Mouse (Mus musculus) naive thymus-derived CD4-positive, alpha-beta T cell, adult 2 months (primary cell): ENCODE measurements around the gene Grik3.

ENCODE experiments used
- DNase-seq: peaks from one replicate; pipeline ENCODE4 v3.0.0-alpha.2; 2011; ENCODE audit warnings: low read depth

The Grik3 gene

DNA sequence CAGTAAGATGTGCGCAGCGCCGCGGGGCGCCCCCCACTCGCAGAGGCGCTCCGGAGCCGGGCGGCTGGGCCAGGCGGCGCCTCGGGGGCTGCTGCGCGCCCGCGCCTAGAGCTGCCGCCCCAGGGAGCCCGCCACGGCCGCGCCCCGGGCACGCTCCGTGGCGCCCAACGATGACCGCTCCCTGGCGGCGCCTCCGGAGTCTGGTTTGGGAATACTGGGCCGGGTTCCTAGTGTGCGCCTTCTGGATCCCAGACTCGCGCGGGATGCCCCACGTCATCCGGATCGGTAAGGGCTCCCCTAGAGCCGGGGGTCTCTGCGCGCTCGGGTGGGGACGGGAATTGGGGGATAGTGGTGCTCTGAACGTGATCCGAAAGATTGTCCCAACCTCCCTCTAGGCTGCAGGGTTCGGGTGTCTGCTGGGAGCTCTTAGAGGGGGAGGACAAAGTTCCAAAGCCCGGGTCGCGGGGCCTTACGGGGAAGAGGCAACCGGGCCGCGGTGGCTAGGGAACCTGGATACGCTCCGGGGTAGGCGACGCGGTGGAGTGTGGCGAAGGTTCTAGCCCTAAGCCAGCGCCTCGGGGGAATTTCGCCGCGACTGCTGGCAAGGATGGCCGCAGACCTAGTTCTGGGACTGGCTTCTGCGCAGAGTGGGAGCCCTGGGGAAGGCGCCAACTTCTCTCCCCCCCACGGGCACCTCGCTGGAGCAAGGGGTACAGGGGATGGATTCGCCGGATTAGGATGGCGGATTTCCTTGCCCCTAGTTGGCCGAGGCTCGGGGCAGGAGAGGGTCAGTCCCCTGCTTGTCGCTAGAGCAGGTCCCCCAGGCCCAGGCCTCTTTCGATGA is at the start of gene Grik3:
Grik3 (plus strand) TSS at position 40 of the 844 bp plus-strand sequence.
- no peak for DNase-seq

DNA sequence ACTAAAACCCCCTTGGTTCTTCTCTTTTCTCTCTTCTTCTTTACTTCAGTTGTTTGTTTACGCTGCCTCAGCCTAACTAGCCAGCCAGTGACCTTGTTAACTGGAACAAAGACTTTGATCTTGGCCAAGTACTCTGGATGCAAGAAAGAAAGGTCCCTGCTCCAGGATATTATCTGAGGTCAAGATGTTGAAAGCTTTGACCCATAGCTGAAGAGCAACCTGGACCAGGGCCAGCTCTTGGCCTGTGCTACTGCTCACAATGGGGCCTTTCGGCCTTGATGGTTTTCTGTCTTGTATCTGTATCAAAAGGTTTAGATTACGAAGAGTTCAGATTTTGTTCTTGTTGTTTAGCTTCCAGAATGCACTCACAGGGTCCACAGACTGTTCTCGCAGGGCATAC is 48.7 kb upstream of the Grik3 start:
- DNase-seq: no peak

DNA sequence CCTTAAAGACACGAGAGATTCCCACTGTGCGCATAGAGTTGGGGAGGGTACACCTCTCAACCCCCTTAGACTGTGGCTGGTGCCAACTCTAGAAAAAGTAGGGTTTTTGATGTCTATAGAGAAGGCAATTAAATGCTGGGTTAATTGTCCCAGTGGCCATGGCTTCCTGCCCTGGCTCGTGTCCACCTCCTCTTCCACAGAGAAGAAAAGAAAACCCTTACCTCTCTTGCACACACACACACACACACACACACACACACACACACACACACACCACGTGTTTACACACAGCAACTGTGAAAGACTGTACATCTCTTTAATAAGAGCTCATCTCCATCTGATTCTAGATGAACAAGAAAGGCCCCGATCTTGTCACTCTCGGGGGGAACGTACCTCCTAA is 46.1 kb upstream of the Grik3 start:
- DNase-seq: no peak

DNA sequence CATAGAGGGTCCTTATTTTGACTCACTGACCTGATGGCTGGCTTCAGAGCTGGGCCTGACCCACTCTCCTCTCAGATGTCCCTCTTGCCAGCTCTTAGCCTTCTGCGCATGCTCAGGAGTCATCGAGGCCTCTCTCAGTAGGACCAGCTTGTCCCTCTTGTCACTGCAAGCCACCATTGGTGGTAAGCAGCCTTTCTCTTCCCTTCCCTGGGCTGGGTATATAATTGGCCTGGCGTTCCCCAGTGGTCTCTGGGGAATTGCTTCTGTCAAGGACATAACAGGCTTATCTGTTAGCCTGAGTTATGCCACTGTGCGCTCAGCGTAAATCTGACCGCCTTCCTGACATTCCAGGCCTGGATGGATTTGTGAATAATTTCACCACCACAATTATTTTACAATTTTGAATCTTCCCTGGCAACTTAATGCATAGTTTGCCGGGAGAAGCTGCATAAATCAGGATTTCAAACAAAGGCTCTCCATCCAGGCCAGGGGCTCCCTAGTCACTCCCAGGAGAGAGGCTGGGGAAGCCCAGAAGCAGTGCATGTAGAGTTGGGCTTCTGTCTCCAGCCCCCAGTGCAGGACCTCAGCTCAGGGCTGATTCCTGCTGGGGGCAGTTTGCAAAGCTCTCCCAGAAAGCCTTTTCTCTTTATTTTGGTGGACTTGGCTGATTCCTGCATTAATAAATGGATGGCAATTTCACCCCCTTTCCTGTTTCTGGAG is 39.7 kb upstream of the Grik3 start:
- DNase-seq: no peak

DNA sequence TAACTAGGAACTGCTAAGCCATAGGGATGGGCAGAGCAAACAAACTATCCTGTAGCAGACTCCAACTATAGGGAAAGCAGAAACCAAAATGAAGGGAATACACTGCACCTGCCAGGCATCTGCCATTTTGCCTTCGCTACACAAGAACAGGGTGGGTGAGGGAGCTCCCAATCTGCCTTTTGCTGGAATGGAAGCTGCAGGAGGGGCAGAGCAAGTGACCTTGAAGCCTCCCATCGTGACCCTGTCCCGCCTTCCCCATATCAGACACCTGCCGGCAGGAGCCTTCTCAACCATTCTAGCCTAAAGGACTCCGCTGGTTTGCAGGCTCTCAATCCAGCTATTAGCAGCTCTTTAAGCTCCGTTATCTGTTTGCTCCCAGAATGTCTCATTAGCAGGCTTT is 38.7 kb upstream of the Grik3 start:
- DNase-seq: no peak

DNA sequence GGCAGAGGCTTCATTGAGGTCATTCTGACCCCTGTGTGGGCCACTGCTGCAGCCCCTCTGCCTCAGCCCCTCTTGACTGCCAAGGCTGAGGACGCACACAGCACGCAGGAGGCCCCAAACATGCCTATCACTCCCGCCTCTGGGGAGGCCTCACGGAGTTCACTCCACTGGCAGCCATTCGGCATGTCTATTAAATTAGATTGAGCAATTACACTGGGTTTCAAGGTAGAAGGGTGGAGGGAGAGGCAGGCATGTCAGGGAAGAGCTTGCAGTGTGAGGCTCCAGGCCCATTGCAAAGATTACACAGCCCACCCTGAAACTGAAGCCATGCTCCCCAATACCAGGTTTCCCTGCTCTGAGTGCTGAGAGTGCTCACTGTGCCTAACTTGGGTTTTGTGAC is 34.0 kb upstream of the Grik3 start:
- DNase-seq: no peak

DNA sequence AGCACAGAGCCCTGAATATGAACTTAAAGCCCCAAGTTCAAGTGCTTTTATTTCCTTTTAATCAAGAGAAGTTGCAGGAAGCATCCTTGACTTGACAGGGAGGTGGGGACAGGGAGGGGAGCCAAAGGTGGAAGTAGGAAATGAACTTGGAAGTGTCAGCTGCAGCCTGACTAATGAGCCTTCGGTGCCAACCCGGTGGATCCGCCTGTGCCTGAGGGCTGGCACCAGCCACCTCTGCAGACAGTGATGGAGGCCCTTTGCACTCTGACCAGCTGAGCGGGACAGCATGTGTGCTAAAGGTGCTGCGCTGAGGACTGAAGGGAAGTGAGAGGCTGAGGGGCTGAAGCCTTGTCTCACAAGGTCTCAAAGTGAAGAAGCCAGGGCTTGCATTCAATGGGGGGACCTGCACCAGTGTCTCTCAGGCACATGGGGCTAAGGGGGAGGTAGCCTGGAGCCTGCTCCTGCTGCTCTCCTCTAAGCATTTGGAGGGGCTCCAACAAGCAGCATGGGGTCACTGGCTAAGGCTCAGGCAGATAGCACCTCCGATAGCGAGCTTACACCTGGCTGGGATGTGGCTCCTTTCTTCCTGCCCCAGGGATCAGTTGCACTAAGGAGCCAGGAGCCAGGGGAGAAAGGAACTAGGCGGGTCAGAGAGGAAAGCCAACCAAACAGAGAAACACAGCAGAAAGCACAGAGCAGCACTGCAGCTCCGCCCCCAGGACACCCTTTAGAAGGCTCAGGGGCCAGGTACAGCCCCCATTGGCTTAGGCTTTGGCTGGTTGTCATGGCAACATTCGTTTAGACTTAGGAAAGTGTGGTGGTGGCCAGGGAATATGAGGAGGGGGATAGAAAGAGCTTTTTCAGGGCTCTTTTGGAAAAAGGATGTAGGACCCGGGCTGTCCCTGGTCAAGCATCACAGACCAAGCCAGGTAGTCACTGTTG is 33.1 kb upstream of the Grik3 start:
- DNase-seq: no peak

DNA sequence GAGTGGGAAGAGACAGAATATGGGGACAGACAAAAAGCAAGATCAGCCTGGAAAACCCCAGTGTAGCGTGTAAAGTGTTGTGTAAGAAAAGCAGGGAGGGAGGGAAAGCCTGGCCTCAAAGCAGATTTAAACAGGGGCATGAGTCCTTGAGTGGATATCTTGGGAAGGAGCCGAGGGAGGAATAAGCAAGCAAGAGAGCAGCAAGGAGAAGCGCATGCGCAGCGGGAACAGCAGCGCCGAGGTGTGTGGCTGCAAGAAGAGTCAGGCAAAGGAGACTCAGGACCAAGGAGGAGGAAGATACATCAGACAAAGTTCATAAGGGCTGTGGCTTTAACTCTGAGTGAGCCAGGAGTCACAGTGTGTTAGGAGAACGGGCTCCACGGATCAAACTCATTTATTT is 30.7 kb upstream of the Grik3 start:
- DNase-seq: no peak

DNA sequence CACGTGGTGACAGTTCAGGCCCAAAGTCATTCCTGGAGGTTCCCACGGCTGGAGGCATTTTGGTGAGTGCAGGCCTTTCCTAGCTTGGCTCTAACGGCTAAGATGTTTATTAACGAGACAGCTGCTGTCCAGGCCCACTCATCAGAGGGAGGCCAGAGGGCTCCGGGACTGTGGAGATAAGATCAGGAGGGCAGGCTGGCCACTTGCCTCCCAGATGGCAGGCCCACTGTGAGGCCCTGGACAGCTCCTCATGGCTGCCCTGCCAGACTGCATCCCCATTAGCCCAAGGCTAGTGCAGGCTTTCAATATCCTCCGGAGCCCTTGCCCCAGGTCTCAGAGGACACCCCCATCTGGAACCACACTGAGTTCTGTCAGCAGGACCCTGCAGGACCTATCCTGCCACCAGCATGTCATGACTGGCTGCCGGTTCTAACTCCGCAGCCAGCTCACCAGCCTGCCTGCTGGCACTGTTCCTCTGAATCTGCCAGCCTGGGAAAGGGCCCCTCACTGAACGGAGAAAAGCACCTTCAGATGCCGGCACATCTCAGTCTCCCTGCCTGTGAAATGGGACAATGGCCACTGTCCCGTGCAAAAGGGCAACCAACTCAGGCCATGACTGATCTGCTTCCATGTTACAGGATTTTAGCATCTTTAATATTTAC is 20.7 kb upstream of the Grik3 start:
- DNase-seq: no peak

DNA sequence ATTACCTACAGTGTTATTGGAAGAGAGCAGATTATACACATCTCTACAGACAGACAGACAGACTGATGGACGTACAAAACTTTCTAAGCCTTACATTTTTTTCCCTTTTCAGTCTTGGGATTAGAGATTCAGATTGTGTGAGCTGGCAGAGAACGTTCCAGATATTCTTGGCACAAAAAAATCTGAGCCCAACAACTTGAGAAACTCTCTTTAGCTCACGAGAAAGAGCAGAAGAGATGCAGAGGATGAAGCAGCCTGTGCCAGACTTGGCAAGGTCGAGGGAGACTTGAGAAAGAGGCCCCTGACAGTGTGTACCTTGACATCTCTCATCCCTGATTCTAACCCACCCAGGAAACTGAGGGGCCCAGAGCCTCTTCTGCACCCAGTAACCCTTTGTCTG is 15.6 kb upstream of the Grik3 start:
- no peak for DNase-seq

DNA sequence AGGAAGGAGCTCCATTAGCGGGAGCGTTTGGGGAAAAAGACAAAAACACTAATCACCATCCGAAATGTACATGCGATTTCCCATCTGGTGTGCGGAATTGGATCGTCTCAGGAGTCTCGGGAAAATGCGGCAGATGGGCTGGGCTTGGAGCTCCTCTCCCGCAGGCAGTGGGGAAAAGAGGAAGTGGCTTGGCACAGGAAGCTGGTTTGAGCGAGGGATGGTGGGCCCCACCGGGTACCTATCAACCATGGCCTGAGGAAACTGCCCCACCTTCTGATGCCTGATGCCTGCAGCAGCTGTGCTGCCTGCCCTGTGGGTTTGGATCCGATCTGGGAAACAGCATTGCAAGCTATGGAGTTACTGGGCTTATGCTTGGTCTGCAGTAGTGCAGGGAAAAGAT is 12.4 kb upstream of the Grik3 start:
- no peak for DNase-seq

DNA sequence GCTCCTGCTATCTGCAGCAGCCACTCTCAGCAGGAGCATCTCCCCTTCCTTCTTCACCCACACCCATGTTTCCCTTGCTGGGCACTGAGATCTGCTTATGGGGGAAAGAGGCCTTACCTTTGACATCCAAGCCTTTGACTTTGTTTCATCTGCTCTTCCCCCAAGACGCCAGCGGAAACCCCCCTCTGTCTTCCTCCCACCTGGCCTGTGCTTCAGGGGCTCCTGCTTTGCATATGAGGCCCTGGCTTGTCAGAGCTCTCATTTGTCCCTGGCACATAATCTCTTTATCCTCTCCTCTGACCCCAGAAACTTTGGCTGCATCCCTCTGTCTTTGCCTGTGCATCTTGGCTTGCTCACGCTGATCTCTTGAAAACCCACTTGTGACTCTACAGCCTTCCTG is 9.2 kb upstream of the Grik3 start:
- DNase-seq: no peak

DNA sequence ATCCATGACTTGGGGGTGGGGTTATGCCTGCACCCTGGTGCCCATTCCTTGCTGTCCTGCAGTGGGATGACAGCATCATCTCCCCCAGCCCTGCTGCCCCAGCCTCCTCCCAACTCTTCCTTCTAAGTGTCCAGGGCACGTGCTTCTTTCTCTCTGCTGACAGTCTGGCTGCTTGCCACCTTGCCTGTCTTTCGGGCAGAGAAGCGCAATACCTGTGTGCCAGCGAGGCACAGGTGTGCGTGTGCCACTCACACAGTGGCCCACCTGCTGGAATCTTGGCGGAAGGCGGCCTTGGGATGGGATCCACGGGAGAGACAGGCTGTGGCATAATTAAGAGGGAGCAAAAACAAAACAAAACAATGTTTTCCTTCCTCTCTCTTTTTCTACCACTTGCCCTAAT is 6.4 kb upstream of the Grik3 start:
- no peak for DNase-seq

DNA sequence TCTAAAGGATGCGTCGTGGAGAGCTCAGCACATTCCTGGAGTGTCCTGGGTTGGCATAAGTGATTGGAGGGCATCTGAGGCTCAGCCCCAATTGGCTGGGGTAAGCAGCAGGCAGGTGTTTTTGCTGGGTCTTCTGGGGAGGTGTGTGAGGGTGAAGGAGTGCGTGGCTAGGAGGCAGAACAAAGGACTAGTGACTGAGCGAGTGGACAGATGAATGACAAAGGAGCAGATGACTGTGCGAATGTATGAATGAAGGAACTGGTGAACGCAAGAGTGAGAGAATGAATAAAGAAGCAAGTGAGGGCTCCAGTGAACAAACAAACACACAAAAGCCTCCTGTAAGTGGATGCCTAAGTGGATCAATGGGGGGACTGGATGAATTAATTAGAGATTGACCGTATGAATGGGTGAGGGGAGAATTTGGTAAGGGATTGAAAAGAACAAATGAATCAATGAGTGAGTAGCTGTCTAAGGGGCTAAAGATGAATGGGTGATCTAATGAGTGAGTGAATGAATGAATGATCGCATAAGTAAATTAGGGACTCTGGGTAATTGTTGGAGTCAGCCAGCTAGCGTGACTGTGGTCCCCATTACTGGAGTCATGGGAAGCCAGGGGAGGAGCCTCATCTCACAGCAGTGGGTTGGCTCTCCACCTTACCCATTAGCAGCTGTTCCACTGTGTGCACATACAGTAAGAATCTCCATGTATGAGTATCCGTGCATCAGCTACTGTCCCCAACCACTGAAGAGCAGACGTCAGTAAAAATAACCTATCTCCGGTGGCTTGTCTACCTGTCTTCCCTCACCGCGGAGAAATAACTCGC is 4.9 kb upstream of the Grik3 start:
- no peak for DNase-seq

DNA sequence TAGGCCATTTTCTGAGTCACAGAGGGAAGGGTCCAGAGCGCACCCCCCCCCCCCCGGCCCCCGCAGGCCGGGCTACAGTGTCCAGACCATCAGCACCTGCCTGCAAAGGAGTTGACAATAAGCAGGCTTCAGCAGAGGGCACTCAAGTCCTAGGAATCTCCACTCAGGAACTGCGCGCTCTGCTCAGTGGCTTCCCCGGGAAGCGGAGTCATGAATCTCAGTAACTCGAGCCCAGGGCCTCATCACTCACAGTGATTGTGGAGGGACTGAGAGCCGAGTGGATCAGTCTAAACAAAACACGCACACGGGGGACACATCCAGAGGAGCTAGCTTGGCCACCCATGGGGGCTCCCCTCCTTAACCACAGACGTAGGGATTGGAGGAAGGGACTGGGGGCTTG is 3.9 kb upstream of the Grik3 start:
- DNase-seq: no peak

DNA sequence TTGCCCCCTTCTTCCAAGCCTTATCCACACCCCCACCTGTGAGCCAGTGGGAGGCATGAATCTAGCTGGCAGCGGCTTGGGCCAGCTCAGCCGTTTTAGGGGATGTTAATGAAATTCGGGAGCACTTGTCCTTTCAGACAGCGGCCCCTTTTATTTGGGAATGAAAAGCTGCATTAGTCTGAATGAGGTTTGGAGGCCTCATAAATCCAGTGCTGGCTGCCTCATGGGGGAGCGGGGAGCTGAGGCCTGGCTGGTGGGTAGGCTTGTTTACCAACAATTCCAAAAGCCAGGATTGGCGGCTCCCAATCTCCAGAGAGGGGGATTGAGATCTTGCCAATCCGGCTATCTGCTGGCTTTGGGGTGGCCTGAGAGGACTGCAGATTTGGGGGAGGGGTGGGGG is 3.5 kb upstream of the Grik3 start:
- DNase-seq: no peak

DNA sequence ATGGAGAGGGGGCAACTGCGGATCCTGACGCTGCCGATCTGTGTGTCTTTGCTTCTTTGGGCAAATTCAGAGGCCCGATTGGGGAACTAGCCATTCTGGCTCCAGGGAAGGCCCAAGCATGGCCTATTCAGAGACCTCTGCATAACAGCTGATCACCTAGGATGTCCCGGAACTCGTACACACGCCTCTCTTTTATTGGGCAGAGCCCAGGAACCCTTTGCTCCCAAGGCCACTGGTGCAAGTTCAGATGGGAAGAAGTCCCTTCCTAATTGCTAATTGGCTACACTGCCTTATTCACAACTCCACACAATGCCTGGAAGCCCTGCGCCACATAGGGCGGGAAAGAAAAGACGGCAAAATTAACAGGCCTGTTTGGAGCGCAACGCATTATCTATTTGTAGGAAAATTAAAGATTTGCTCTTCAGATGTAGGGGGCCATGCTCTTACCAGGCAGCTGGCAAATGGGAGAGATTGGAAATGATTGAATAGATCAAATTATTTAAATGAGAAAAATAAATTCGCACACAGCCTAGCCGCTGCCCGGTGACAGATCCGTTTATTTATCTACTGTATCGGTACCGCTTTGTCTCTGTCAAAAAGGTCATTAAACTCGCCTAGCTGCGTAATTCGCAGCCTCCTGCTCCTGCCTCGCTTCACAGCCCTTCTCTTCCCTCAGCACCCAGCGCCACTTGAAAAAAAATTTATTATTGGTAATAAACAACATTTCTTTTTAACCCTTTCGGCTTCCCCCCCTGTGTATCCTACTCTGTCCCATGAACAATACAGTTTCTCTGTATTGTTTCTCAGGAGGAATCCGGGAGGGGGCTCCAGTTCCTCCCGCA is 1.5 kb upstream of the Grik3 start:
- DNase-seq: no peak

DNA sequence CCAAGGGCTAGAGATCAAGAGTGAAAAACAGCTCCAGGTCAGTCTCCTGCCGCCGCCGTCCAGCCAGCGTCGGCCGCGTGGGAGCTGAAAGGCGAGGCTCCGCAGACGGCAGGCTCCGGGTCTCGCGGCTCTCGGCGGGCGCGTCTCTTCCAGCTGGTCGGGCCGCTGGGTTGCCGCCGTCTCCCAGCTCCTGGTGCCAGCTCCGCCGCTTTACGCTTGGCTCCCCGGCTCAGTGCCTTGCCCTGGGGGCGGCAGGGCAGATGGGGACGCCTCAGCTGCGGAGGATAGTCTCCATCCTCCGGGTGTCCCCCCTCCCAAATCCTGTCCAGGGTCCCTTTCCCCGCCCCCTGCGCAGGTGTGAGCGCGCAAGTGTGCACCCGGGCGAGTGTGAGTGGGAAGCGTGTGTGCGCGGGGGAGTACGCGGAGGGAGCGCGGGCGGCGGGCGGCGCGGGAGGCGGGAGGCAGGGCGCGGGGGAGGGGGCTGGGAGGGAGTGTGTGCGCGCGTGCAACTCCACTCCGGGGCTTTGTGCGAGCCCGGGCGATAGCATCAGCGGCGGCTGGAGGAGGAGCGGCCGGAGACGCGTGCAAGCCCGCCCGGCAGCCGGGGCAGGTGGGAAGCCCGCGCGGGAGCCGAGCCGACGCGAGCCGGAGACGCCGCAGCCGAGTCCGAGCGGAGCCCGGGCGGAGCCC is 454 bp upstream of the Grik3 start:
- DNase-seq: no peak

DNA sequence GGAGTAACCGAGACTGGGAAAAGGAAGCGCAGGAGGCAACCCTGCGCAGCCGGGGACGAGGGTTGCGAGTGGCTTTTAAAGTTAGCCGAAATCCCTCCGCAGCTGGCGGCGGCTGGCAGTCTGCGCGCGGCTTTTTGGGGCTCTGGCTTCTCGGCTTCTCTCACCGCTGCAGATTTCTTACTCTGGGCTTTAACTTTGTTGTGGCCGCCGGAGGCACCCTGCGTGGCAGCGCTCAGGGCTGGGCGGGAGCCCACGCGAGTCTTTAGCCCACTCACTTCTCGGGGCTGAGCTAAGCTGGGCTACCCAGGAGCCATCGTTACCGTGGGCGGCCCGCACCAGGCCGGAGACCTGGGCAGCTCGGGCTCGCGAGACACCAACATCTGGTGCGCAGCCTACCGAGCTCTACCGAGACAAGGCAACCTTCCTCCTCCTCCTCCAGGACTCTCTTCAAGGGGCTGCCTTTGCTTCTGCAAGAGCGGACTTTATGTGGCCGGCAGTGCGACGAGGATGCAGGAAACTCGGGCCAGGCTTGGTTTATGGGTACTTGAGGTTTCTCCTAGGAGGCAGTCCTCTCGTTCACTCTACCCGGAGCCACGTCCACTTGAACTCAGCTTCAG is 1.1 kb downstream of the Grik3 start:
- no peak for DNase-seq
